Mouse (Mus musculus) adrenal gland, postnatal 10 days (tissue): ENCODE measurements around the gene Pde4b. TPM values are rescaled to one million over a fixed set of nuclear protein-coding genes. Genes with fewer than 3 reads are reported as not detected.
A peak's percentile ranks its signal among the peaks of the same experiment; 100 is the strongest.

Source experiments
- DNase-seq: peaks from one replicate; pipeline ENCODE4 v3.0.0; 2021; ENCODE audit warnings: mixed read lengths
- total RNA-seq, 2 experiments: library from RNA; stranded (reverse); gene quantifications; 2 replicates each; pipeline ENCODE4 v1.2.3; 2021

Pde4b gene
- total RNA-seq, 2 experiments from 2014 or later, result 16.2 to 23.1 TPM

DNA sequence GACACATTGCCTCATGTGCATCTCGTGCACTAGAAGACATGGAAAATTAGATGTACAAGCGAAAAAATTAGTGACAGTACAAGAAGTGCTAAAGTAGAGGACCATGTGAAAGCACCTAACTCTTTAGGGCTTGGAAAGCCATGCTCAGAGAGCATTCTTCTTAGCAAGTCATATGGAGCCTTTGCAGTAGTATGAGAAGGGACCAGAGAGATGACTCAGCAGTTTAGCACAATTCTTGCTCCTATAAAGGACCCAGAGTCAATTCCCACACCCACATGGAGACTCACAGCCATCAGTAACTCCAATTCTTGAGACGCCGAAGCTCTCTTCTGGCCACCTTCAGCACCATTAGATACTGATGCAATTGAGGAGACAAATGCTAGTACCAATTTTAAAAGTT, 525.3 kb downstream of the Pde4b start:
- no peak for DNase-seq

DNA sequence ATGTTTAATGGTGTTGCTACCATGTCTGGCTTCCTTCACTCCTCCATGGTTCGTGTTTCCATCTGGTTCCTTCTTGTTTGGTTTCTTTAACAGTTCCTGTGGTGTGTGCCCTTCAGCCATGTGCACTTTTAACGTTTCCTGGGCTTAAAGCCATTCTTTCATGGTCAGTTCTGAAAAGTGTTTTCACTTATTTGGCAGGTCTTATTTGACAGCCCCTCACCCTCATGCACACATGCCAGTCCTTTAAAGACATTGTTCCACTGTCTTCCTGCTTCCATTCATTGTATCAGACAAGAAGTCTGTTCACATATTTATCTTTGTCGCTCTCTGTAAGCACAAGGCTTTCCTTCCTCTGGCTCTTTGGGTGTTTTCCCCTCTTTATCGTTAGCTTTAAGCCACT, 530.4 kb downstream of the Pde4b start:
- DNase-seq, result no peak

DNA sequence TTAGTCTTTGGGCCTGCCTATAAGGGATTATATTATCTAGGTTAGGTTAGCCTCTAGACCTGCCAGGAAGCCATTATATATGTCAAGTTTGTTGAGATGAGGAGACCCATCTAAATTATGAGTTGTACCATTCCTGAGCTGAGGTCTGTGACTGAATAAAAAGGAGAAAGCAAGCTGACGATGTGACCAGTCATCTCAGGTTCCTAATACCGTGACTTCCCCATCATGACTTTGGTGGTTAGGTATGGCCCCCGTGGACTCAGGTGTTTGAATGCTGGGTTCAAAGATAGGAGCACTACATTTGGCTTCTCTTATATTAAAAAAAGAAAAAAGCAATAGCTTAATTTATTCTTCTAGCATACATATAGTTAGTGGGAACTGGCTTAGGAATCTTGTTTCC, 531.3 kb downstream of the Pde4b start:
- no peak for DNase-seq

DNA sequence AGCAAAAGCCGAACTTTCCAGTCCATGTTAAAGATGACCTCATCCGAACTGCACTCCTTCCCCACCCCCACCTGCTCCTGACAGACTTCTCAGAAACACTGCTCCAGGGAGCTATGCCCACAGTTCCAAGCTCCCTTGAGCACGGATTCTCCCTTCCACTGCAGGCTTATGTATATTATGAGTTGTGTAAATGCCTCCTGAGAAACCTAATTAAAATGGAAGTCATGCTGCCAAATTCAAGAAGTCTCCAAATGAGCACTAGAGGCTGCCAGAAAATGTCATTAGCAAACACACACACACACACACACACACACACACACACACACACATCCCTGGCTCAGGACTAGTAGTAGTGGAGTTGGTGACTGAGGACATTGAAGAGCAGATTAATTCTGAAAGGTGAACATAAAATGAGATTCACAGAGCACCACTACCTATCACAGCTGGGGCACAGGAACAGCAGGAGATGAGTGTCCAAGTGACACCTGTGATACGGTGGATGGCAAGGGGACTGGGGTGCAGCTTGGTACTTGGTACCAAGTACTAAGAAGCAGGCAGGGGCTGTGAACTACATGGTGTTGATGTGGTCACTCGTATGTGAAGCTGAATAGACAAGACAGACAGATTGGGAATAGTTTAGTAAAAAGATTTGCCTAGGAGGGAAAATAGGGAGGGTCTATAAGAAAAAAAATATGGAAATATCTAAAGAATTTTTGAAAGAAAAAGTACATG, 533.0 kb downstream of the Pde4b start:
- DNase-seq, result no peak

DNA sequence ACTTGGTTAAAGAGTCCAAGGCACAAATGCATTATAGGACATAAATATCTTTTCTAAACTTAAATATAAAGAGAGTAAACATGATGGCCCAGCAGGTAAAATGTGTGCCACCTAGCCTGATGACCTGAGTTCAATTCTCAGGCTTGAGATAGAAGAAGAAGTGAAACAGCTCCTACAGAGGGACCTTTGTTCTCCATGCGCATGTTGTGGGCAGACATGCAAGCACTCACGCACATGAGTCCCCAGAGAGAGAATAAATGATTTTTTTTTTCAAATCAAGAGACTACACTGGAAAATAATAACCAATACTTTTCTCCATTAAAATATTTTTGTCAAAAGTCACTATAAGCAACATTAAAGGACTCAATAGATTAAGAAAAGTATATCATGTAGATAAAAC, 533.8 kb downstream of the Pde4b start:
- no peak for DNase-seq

DNA sequence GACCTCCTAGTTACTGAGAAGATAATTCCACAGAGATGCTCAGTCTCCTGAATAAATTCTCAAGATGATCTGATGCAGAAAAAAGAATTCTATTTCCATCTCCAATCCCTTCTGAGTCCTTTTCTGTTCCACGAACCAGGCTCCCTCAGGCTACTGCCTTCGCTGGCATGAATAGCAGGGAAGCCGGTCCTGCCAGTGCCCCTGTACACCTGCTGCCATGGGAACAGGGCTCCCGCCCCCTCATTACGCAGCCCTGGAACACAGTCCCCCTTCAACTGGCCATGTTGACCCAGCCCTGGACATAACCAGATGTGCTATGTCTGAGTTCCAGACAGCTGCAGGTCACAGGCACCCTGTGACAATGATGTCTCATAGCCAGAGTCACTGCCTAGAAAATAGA, 535.6 kb downstream of the Pde4b start:
- no peak for DNase-seq

DNA sequence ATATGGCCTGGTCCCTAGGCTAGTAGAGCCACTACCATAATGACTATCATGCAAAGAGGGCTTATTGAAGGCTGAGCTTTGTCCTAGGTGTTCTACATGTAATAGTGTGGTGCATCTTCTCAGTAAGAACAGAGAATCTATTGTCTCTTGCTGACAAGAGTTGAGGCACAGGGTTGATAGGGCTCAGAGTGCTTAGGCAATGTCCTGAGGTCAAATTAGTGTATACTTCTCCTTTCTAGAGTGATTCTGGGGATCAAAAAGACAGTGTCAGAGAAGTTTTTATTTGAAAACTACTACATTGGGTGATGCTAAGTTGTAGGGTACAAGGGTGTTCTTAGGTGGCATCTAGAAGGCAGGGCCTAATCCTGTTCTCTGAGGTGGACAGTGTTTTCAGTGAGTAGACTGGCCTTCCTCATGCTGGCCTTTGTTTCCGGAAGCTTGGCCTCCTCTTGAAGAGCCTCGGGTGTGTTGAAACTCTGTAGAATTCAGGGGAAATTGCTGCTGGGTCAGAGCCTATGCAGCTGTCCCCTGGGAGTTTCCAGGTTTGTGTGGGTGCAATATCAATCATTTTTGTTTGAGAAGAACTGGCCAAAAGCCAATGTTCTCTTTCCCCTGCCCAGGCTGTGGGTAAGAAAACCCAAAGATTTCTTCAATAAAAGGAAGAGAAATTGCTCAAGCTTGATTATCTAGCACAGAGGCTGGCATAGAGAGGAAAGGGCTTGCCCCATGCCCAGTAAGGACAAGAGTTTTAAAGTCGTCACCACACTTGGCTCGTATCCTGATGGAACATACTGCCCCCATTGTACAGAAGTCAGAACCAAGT, 536.7 kb downstream of the Pde4b start:
- peak; percentile 47 for DNase-seq

DNA sequence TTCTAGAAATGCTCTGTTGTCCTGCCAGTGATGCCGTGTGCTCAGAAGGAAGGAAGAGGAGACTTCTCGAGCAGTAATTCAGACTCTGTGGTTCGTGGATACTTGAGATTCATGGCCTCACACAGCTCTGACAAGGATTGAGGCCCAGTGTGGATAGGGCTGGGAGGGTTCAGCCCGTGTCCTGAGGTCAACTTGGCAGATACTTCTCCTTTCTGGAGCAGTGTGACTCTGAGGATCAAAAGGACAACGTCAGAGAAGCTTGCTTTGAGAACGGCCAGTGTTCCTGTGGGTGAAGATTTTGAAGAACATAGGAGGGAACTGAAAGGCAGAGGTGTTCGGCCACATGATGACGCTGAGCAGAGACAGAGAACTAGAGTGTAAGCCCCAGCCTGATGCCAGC, 537.6 kb downstream of the Pde4b start:
- peak; percentile 18 for DNase-seq

DNA sequence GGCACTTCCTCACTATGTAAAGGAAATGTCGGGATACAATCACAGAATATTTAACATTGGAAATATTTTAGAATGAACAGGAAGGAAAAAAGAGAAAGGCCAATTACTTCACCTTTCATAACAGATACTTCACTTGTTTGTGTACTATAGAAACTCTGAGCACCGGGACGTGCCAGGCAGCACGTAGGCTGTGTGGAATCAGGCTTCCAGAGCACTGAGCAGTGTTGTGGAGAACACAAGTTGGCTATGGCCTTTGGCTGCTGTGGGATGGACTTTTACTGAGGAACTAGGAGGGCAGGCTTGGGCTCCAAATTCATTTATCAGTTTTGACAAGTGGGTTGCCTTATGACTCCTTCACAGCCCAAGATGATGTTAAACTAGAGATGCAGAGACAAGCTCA, 540.5 kb downstream of the Pde4b start:
- no peak for DNase-seq

DNA sequence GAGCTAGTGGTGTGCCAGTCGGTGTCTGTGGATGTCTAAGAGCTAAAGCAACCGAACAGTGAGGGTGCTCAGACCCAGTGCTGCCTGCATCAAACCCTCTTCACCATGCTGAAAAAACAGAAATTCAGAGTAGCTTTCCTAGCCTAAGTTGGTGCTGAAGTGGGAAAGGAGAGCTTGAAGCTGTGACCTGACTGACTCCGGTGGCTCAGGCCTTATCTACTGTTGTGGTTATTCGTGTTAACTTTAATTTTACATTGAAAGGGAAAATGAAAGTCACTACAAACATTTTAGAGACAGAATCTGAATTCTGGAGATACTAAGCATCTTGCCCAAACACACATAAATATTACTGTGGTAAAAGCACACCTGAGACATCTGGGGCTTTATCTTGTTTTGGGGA, 542.3 kb downstream of the Pde4b start:
- DNase-seq, result no peak

DNA sequence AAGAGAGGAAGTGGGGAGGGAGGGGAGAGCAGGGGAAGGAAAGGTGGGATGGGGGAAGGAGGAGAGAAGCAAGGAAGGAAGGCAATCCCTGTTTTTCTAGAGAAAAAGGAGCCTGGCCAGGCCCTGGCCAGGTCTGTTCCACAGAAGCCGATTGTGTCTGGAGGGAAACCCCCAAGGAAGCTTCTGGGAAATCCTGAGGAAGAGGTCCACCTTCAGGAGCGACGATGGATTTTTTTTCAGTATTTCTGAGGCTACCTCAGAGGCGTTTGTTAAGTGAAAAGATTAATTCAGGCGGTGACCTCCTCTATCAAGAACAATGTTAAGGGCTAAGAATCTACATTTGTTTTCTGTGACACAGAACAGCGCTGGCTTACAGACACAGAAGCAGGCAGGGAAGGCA, 542.9 kb downstream of the Pde4b start:
- DNase-seq, result no peak

DNA sequence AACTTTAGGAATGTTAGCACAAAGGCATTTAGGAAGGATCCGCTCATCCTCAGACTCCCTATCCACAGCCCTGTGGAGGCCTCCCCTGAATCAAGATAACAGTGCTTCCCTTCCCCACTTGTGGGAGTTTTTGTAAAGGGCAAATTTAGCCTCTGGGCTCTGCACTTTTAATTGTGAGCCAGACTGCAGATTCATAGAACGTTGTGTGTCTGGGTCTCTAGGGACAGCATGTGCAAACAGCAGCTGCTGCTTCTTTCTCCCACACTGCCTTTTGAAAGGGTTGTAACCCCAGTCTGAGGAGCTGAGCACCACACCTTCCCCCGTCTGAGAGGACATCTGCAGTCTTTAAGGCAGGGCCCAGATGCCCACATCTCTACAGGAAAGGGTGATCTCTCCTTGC, 544.3 kb downstream of the Pde4b start:
- no peak for DNase-seq

DNA sequence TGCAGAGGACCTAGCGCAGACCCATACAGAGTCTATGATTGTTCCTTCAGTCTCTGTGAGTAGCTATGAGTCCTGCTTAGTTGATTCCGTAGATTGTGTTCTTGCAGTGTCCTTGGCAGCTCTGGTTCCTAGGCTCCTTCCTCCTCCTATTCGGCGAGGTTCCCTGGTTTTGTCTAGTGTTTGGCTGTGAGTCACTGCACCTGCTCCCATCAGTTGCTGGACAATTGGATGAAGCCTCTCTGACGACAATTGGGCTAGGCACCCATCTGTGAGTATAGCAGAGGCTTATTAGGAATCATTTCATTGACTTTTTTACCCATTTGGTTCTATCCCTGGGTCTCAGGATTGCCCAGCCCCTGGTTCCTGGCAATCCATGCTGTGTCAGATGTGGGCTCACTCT, 545.9 kb downstream of the Pde4b start:
- no peak for DNase-seq

DNA sequence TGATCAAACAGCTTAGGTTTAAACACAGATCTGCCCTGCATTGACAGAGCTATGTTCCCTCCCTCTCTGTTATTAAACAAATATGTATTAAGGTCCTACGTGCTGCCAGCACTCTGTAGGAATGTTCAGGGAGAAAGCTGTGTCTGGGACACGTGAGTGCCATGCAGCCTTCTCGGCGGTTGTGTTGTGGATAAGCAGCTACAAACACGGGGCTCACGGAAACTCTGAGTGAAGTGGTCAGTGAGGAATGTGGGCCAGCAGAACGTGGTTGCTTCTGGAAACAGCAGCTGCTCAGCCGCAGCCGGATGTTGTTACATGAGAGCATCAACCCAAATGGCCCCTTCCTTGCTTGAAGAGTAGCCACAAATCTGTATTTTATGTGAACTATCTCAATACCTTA, 547.9 kb downstream of the Pde4b start:
- no peak for DNase-seq

DNA sequence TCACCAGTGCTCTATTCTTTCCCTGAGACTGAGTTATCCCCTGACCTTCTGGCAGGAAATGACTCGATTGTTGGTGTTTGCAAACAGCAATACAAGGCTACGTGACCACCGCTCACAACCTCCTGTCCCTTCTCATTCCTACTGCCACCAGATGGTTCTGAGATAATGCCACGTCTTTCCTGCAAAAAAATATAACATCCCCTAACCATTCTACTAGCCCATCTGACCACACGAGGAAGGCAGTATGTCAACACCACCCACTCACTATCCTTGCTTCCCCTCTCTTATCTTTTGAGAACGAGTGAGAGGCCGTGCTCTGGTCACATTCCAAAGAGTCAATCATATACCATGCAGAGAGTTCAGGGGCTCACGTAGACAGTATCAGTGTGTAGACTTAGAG, 548.6 kb downstream of the Pde4b start:
- DNase-seq, result no peak

DNA sequence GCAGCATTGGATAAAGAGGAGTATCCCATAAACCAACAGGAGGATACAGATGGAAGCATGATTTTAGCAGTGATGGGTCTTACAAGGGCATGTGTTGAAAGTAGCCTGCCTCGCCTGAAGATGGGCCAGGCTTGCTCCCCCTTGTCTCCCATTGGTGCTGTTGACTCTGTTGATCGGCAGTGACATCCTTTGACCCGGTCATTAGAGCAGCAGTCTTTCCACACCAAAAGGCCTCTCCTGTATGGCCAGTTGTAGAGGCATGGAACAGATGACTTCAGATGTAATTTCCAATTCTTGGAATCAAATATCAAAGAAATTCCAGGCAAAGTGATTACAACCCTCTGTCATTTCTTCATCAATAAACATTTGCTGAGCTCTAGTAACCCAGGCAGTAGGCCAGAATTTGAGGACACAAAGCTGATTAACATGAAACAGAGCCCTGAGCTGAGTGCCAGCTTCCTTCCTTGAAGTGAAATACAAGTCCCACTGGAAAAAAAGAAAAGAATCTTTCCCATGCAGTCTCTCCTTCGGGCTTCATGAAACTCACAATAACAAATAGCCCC, 550.1 kb downstream of the Pde4b start:
- no peak for DNase-seq

DNA sequence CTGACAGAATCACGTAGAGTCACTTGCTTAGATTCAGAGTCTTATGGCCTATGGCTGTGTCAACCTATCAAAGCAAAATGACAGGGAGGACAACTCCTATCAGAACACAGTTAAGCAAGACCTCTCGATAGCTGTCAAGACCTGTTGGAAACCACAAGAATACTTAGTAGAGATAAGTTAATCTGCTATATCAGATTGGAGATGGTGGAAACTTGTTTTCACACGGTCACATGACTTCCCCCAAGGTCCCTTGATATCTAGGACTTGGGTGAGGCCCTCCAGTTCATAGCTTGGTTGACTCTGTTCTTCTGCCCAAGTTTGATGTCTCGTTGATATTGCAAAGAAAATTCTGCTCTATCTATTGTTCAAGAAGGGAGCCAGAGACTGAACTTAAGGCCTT, 553.6 kb downstream of the Pde4b start:
- no peak for DNase-seq

DNA sequence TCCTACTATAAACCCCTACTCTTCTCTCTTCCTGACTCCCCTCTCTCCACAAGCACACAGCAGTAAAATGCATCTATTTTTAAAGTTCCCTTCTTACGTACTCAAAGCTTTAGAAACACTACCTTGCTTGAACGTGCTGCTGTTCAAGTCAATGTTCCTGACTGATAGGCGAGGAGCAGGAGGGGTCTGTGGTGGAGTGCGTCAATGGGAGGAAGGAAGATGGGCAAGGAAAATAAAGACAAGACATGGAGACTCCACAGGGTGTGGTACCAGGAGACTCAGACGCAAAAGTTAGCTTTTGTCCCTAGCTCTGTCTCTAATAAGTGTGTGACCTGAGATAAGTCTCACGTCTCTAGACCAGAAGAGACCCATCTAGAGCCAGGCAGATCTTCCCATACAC, 556.7 kb downstream of the Pde4b start:
- DNase-seq, result no peak

DNA sequence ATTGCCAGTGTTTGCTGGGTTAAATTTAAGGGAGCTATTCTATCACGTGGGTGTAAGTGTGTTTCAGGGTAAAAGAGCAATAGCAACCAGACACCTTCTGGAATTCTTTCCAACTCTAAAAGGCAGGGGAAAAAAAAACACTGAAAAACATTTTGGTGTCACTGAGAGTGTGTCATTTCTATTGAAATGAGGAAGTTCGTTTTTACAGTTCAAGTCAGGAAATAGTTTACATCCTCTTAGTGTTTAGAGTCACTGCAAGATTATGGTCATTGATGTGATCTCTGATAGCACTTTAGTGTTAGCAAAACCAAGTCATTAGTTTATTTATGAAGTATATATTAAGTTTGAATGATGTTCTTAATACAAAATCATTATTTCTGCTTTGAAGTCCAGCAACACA, 559.7 kb downstream of the Pde4b start:
- no peak for DNase-seq

DNA sequence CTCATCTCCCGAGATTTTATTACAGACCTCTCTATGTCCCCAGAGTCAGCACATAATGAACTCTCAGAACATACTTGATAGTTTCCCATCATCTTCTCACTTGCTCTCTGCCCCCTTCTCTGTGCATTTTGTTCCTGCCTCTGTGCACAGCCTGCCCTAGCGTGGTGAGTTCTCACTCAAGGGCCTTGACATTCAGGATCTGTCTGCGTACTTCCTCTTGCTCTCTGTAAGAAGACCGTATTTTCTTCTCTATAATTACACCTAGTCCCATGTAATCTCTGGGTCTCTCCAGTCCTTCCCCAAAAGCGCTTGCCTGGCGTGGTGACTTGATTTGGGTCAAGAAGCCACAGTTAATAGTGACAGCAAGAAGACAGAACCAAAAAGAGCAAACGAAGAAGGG, 568.0 kb downstream of the Pde4b start:
- DNase-seq, result peak; percentile 12

DNA sequence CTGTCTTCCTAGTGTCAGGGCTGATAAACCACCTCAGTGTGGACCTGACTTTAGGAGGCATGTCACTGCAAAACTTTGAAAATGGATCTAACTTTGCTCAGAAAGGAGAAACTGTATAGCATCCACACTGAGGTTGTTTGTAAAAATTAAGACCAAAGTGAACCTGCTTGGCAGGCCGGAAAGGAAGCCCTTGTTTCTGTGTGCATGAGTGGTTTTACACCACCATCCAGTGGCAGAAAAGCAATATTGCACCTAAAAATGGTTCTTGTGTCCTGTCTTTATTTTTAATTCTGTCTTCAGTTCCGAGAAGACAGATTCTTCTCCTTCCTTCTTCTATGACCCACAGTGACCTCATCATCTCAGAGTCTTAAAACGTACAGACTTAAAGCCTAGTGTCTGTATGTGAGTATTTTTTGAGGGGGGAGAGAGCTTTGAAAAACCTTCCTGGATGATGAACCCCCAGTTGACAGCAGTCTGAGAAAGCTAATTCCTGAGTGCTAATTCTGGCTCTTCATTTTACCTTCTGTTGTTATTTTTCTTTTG, 569.2 kb downstream of the Pde4b start:
- peak; percentile 45 for DNase-seq
